Mouse (Mus musculus): Measurements from ENCODE around the gene Htra2.

DNA sequence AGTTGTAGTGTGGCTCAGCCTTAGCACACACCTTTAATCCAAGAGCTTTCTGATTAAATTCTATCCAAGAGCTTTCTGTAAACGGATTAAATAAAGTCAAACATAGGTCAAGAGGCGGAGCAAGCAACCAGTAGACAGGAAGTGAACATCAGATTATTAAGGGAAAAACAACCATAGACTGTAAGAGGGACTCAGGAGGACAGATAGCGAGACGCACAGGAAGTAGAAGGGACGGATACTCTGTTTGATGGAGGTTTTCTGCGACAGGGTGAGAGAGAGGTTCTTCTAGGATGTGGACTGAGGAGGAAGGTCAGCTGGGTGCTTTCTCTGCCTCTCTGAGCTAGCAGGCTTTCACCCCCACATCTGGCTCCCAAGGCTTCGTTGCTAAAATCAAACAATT lies 45.1 kb downstream of the Htra2 start:
- TF ChIP-seq CTCF (IDR thresholded peaks at IDR 0.05) (no peak), EP300 (IDR thresholded peaks at IDR 0.05) (no peak)
